Mouse (Mus musculus): ENCODE results near the gene Cbfa2t3. TPM values are rescaled to one million over a fixed set of nuclear protein-coding genes. Genes with fewer than 3 reads are reported as not detected.
A peak's percentile ranks its signal among the peaks of the same experiment; 100 is the strongest.

The Cbfa2t3 gene
- polyA plus RNA-seq, 1 experiment = not detected

GRCm38 (mm10) chr8:122644175-122644954 is 54.5 kb downstream of the Cbfa2t3 start:
- H3K27ac ChIP-seq (ENCODE audit: insufficient read depth, low read depth, low read length) = no peak overlapping the region
- no peak overlapping the region for H3K4me3 ChIP-seq (ENCODE audit: insufficient read depth, low read depth, low read length)
- peaks cover 36% of the 10 kb centered on the region for H3K4me1 ChIP-seq (ENCODE audit: control insufficient read depth, insufficient read depth, low read length)
- WGBS = 91% methylated on average over 6 of the region's 6 CpGs
- TF ChIP-seq CTCF (IDR thresholded peaks at IDR 0.05; ENCODE audit: insufficient read depth, low read depth, low read length) = no peak
- TF ChIP-seq POLR2A (IDR thresholded peaks at IDR 0.05; ENCODE audit: insufficient read depth, low read depth, low read length) = no peak

- peaks cover 45% of the 10 kb centered on the region for H3K4me1 ChIP-seq (ENCODE audit: control insufficient read depth, insufficient read depth, low read length)
- TF ChIP-seq POLR2A (IDR thresholded peaks at IDR 0.05; ENCODE audit: insufficient read depth, low read depth, low read length) (no peak), CTCF (IDR thresholded peaks at IDR 0.05; ENCODE audit: insufficient read depth, low read depth, low read length) (no peak)
- H3K27ac ChIP-seq (ENCODE audit: insufficient read depth, low read depth, low read length) = 0 out of 2 replicates have a peak overlapping the region, but pooled peaks have one; percentile 5
- no peak overlapping the region for H3K4me3 ChIP-seq (ENCODE audit: insufficient read depth, low read depth, low read length)
- WGBS = 24% methylated on average over 9 of the region's 9 CpGs
Measured at GRCm38 (mm10) chr8:122642071-122642470, 56.8 kb downstream of the Cbfa2t3 start.

GRCm38 (mm10) chr8:122641406-122641805 is 57.5 kb downstream of the Cbfa2t3 start:
- peaks cover 45% of the 10 kb centered on the region for H3K4me1 ChIP-seq (ENCODE audit: control insufficient read depth, insufficient read depth, low read length)
- TF ChIP-seq POLR2A (IDR thresholded peaks at IDR 0.05; ENCODE audit: insufficient read depth, low read depth, low read length) (no peak), CTCF (IDR thresholded peaks at IDR 0.05; ENCODE audit: insufficient read depth, low read depth, low read length) (no peak)
- H3K27ac ChIP-seq (ENCODE audit: insufficient read depth, low read depth, low read length) = no peak overlapping the region
- H3K4me3 ChIP-seq (ENCODE audit: insufficient read depth, low read depth, low read length) = no peak overlapping the region
- 68% methylated on average over 15 of the region's 15 CpGs for WGBS

DNA sequence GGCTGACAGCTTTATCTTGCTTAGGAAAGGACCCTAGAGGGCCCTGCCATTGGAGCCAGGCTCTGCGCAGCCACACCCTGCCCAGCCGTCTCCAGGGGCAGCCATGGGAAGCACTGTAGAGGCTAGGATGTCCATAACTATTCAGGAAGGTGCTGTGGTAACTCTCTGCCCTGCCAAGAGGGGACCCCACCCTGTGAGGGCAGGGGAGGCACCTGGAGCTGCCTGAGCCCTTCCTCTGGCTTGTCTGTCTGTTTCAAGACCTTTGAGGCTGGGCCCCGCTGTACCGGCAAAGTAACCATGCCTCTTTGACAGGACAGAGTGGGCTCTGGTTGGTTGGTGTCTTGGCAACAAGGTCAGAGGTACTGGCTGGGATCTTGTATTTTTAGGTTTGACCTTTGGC is 58.1 kb downstream of the Cbfa2t3 start:
- no peak overlapping the region for H3K27ac ChIP-seq (ENCODE audit: insufficient read depth, low read depth, low read length)
- TF ChIP-seq CTCF (IDR thresholded peaks at IDR 0.05; ENCODE audit: insufficient read depth, low read depth, low read length) (no peak), POLR2A (IDR thresholded peaks at IDR 0.05; ENCODE audit: insufficient read depth, low read depth, low read length) (no peak)
- H3K4me1 ChIP-seq (ENCODE audit: control insufficient read depth, insufficient read depth, low read length) = peaks cover 45% of the 10 kb centered on the region

DNA sequence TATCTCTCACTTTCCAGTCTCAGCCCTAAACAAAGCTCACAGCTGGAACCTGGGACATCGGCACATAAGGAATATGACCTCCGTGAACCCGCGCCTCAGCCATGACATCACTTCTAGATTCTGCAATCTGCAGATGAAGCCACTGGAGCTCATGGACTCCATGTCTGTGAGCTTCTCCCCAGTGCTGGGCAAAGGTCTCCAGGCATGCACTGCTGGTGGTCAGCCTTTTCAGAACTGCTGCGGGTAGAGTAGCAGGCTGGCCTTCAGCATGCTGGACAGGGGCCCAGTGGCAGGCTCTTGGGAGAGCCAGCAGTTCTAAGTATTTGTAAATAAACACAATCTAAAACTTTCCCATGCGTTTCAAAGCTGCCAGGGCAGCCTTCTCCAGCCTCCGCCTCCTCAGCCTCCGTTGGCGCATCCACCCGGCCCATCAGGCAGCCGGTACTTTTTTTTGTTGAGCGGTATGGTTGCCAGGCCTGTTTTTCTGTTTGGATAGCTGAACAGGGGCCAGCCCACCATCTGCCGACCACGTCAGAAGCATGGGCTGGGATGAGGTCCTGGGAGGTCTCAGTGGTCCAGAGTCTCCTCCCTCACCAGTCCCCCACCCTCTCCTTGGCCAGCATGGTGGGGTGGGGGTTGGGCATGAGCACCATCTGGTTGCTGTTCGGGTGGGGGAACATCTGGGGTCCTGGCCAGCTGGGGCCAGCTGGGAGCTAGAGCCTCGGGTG is 59.2 kb downstream of the Cbfa2t3 start:
- WGBS = 40% methylated on average over 16 of the region's 16 CpGs
- H3K27ac ChIP-seq (ENCODE audit: insufficient read depth, low read depth, low read length) = no peak overlapping the region
- TF ChIP-seq POLR2A (IDR thresholded peaks at IDR 0.05; ENCODE audit: insufficient read depth, low read depth, low read length) (no peak), CTCF (IDR thresholded peaks at IDR 0.05; ENCODE audit: insufficient read depth, low read depth, low read length) (no peak)
- peaks cover 45% of the 10 kb centered on the region for H3K4me1 ChIP-seq (ENCODE audit: control insufficient read depth, insufficient read depth, low read length)
- H3K4me3 ChIP-seq (ENCODE audit: insufficient read depth, low read depth, low read length) = no peak overlapping the region

More for the DNA sequence above, 58.1 kb downstream of the Cbfa2t3 start:
- WGBS = 96% methylated on average over 4 of the region's 4 CpGs
- H3K4me3 ChIP-seq (ENCODE audit: insufficient read depth, low read depth, low read length) = no peak overlapping the region

DNA sequence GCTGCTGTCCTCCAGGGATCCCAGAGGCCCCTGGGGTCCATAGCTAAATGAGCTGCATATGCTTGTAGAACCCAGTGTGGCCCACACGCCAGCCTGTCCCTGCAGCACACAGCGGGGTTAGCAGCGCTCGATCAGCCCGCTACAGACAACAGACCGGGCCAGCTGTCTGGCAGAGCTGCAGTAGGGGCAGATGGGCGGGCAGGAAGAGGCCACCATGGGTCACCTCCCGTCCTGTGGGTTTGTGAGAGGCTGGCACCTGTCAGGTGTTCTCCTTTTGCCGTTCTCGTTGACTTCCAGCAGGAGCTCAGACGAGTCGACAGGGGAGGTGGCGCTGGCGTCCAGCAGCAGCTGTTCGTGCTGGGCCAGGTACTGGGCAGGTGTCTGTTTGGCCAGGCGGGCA is 60.3 kb downstream of the Cbfa2t3 start:
- WGBS = 91% methylated on average over 16 of the region's 16 CpGs
- Histone ChIP-seq H3K4me1 (ENCODE audit: control insufficient read depth, insufficient read depth, low read length) (peaks cover 45% of the 10 kb centered on the region), H3K27ac (ENCODE audit: insufficient read depth, low read depth, low read length) (no peak overlapping the region), H3K4me3 (ENCODE audit: insufficient read depth, low read depth, low read length) (no peak overlapping the region)
- TF ChIP-seq POLR2A (IDR thresholded peaks at IDR 0.05; ENCODE audit: insufficient read depth, low read depth, low read length) = no peak
- TF ChIP-seq CTCF (IDR thresholded peaks at IDR 0.05; ENCODE audit: insufficient read depth, low read depth, low read length) = no peak

DNA sequence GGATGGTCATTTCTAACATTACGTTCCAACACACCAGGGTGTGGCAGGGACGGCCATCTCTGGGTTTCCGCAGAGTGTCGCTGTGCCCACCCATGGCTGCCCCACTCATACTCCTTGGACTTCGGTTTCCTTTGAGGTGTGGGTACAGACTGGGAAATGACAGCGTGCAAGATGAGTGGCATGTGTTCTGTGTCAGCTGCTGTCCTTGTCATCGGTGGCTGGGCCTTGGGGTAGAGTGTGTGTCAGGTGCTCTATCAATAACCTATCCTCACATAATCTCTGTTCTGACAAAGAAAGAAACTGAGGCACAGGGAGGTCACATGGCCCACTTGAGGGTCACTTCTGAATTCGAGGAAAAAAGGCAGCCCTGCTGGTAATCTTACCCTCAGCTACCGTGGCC is 61.7 kb downstream of the Cbfa2t3 start:
- 91% methylated on average over 9 of the region's 9 CpGs for WGBS
- TF ChIP-seq CTCF (IDR thresholded peaks at IDR 0.05; ENCODE audit: insufficient read depth, low read depth, low read length) = no peak
- TF ChIP-seq POLR2A (IDR thresholded peaks at IDR 0.05; ENCODE audit: insufficient read depth, low read depth, low read length) = no peak
- no peak overlapping the region for H3K27ac ChIP-seq (ENCODE audit: insufficient read depth, low read depth, low read length)
- H3K4me3 ChIP-seq (ENCODE audit: insufficient read depth, low read depth, low read length) = no peak overlapping the region
- H3K4me1 ChIP-seq (ENCODE audit: control insufficient read depth, insufficient read depth, low read length) = peaks cover 35% of the 10 kb centered on the region

- TF ChIP-seq POLR2A (IDR thresholded peaks at IDR 0.05; ENCODE audit: insufficient read depth, low read depth, low read length) = no peak
- Histone ChIP-seq H3K4me1 (ENCODE audit: control insufficient read depth, insufficient read depth, low read length) (peaks cover 32% of the 10 kb centered on the region), H3K27ac (ENCODE audit: insufficient read depth, low read depth, low read length) (no peak overlapping the region), H3K4me3 (ENCODE audit: insufficient read depth, low read depth, low read length) (no peak overlapping the region)
- whole genome bisulfite sequencing = 58% methylated on average over 9 of the region's 9 CpGs
Measured at GRCm38 (mm10) chr8:122636803-122637175, 62.1 kb downstream of the Cbfa2t3 start.
